Mouse (Mus musculus) inflammation-experienced regulatory T-cells, adult 6 months (primary cell): ENCODE data around the gene Eya2. TPM values are rescaled to one million over a fixed set of nuclear protein-coding genes. Genes with fewer than 3 reads are reported as not detected.

ENCODE experiments used
- ATAC-seq: one replicate; pipeline ENCODE4 v1.8.0; 2017
- polyA plus RNA-seq, 3 experiments: library from polyadenylated mRNA; unstranded; fragments of 100-300 nt; shearing (Covaris generic); gene quantifications; one replicate each; pipeline ENCODE4 v1.2.1; 2017

Gene Eya2
- polyA plus RNA-seq, 3 experiments from 2014 or later = 4.5 to 17.0 (median 13.2) TPM

GRCm38 (mm10) chr2:165595676-165596070 lies 841 bp downstream of the Eya2 start:
- no peak for ATAC-seq

GRCm38 (mm10) chr2:165596141-165596540 lies 1.3 kb downstream of the Eya2 start:
- no peak for ATAC-seq

GRCm38 (mm10) chr2:165597536-165597935 lies 2.7 kb downstream of the Eya2 start:
- no peak for ATAC-seq

- ATAC-seq = no peak
Observed at GRCm38 (mm10) chr2:165598139-165598538, 3.3 kb downstream of the Eya2 start.

- ATAC-seq = no peak
Observed at GRCm38 (mm10) chr2:165599566-165599965, 4.7 kb downstream of the Eya2 start.

- no peak for ATAC-seq
Observed at GRCm38 (mm10) chr2:165600926-165601325, 6.1 kb downstream of the Eya2 start.

GRCm38 (mm10) chr2:165601605-165602004 lies 6.8 kb downstream of the Eya2 start:
- ATAC-seq = no peak

GRCm38 (mm10) chr2:165603775-165604174 lies 8.9 kb downstream of the Eya2 start:
- ATAC-seq = no peak

- no peak for ATAC-seq
Observed at GRCm38 (mm10) chr2:165611551-165612253, 16.9 kb downstream of the Eya2 start.

- ATAC-seq = no peak
Observed at GRCm38 (mm10) chr2:165613741-165614339, 19.0 kb downstream of the Eya2 start.

- no peak for ATAC-seq
Observed at GRCm38 (mm10) chr2:165621488-165621887, 26.7 kb downstream of the Eya2 start.

- ATAC-seq = no peak
Observed at GRCm38 (mm10) chr2:165622596-165622995, 27.8 kb downstream of the Eya2 start.

GRCm38 (mm10) chr2:165626826-165627225 lies 32.0 kb downstream of the Eya2 start:
- ATAC-seq = no peak

GRCm38 (mm10) chr2:165627974-165628373 lies 33.1 kb downstream of the Eya2 start:
- ATAC-seq = no peak

- no peak for ATAC-seq
Observed at GRCm38 (mm10) chr2:165629900-165630299, 35.1 kb downstream of the Eya2 start.

- ATAC-seq = no peak
Observed at GRCm38 (mm10) chr2:165633011-165633785, 38.4 kb downstream of the Eya2 start.

GRCm38 (mm10) chr2:165634481-165634880 lies 39.6 kb downstream of the Eya2 start:
- ATAC-seq = no peak

- ATAC-seq = no peak
Observed at GRCm38 (mm10) chr2:165639075-165639755, 44.4 kb downstream of the Eya2 start.

- ATAC-seq = no peak
Observed at GRCm38 (mm10) chr2:165641909-165642505, 47.2 kb downstream of the Eya2 start.

GRCm38 (mm10) chr2:165643596-165643995 lies 48.8 kb downstream of the Eya2 start:
- ATAC-seq = no peak

- ATAC-seq = no peak
Observed at GRCm38 (mm10) chr2:165644057-165644456, 49.2 kb downstream of the Eya2 start.

GRCm38 (mm10) chr2:165651031-165651430 lies 56.2 kb downstream of the Eya2 start:
- no peak for ATAC-seq

- ATAC-seq = no peak
Observed at GRCm38 (mm10) chr2:165652281-165652680, 57.4 kb downstream of the Eya2 start.
